Mouse (Mus musculus) megakaryocyte, adult 5-6 weeks (primary cell): ENCODE data around the gene Pla2g7. TPM values are rescaled to one million over a fixed set of nuclear protein-coding genes. Genes with fewer than 3 reads are reported as not detected.

Experiments
- ATAC-seq: 2 replicates; pipeline ENCODE4 v1.8.0; 2016; ENCODE audit warnings: mild to moderate bottlenecking, inconsistent platforms; ENCODE audit not compliant: poor library complexity, severe bottlenecking
- total RNA-seq, 2 experiments: library from RNA; stranded (forward) in 1 of 2; stranded (reverse) in 1 of 2; fragments of 153-499, 151-499 nt in 1 of 2; fragments of 221-1000, 200-1000 nt in 1 of 2; gene quantifications; 2 replicates each; pipeline versions ENCODE4 v1.2.3 to v1.2.4; 2015 to 2017

Pla2g7 gene
- total RNA-seq, 2 experiments from 2014 or later: 37.2 to 55.2 TPM

DNA sequence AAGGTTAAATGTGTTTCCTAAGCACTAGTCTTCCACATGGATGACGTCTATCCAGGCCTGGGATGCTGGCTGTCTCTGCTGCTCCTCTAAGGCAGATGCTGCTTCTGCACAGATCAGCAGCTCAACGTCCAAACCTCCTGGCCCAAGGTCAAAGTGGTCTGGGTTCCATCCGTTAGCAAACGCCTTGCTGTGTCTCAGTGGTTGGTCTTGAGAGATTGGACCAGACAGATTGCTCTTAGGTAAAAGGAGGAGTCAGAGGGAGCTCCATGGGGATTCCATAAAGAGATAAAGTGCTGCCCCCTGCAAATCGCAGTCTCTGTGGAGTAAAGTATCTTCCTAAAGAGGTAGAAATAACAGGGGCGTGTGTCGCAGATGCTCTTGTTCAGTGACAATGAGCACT lies 75.3 kb downstream of the Pla2g7 start:
- no peak for ATAC-seq

DNA sequence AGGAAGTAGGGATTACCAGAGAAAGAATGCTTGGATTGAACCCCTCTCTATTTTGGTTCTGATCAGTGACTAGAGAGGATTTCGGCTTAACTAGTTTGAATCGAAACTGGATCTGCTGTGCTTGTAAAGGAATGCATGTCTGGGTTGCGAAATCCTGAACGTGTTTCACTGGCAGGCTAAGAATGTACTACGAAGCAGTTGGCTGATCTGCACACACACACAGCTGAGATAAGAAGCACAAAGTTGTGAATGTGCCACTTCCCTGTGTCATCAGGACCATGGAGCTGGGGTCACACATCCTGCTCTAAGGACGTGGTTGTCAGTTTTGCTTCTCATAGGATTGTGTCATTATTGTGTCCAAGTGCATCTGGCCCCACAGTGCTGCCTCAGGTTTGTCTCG lies 76.5 kb downstream of the Pla2g7 start:
- ATAC-seq: no peak

DNA sequence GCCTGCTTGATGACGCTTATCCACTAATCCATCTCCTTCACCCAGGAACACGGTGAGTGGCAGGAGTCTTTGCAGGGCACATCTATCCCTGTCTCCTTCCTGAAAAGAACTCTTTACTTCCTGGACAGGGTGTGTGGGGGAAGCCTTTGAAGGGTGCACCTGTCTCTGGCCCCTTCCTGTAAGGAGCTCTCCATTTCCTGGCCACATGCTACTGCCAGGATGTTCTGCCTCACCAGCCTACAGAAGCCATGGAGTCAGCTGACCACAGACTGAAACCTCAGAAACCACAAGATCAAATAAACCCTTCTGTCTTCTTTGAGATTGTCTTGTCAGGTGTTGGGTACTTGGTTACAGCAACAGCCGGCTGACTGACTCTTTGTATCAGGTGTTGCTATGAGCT lies 77.2 kb downstream of the Pla2g7 start:
- ATAC-seq: no peak

DNA sequence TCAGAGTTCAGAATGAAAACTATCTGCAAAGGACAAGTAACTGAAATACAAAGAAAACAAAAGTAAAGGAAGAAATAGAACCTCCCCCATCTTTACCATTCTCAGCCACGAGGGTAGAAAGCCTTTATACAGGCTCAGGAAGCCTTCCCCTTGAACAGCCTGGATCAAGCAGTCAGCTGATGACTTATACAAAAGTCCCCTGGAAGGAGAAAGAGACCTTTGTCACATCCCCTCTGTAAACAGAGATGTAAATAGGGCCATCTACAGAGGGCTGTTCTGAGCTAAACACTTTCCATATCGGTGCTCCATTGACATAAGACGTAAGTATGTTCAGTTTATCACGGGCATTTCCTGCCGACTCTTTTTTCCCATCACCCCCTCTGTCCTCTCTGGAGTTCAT lies 79.0 kb downstream of the Pla2g7 start:
- no peak for ATAC-seq

DNA sequence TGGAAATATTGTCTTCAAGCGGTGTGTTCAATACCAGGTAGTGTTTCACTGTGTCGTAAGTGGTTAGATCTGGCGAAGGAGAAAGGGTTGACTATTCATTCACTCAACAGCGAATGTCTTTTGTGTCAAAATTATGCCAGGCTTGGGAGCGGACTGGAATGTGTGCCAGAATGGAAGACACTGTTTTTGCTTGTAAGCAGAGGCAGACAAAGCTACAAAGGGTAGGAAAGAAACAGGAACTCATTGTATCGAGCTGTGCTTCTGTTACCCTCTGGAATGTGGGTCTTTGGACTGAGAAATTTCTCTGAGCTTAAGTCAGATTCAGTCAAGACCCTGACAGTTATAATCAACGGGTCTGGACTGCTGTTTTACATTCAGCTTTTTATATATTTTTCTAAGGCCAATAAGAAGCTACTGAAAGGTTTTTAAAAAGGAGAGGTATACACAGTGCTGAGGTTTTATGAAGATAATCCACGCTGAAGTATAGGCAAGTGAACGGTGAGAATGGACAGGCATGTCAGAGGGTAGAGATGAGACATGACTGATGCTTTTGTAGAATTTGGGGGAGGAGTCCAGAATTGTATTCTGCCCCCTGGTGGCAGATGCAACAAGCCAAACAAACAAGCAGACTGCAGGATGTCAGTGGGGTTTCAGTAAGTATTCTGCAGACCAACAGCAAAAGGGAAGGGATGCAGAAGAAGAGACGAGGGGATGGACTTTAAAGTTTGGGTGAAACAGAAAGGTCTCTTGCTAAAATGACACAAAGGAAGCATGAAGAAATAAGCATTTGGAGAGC lies 81.9 kb downstream of the Pla2g7 start:
- ATAC-seq: no peak

DNA sequence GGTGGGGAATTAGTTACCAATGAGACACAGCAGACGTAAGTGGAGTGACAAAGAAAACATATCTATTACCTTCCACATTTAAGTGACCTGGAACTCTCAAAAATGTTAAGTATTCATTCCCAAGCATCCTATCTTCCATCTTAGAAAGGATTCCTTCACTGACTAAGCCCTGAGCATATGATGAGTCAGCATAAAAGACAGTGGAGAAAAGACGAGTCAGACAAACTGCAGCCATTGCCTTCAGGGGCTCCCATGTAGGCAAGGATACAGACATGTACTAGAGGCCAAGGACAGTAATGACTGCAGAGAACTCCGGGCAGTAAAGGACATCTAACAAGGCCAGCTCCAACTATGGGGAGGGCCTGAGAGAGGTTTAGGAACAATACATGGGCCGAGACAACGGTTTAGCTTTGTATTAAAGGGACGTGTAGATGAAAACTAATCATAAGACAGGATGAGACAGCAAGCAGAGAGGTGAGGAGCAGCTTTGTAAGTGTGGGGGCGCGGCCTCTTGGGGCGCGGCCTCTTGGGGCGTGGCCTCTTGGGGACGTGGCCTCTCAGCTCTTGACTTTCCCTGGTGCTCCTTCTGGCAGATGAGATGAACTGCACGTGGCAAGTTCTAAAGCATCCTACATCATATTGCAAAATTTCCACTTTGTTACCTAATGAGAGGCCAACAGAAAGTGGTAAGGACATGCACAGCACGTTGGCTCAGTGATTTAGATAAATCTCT lies 83.6 kb downstream of the Pla2g7 start:
- peak; percentile 49 for ATAC-seq

Other genes starting within 250 kb of the Pla2g7 start
- 0.07 TPM in 1 of 2 replicates, not detected in the other for gene Adgrf5, start 207.6 kb upstream of the Pla2g7 start, total RNA-seq (2015)
- gene Adgrf5, start 207.6 kb upstream of the Pla2g7 start, total RNA-seq (2017): 0.22 and 0.24 TPM in 2 replicates
- not detected in 2 replicates for gene Mep1a, start 65.3 kb upstream of the Pla2g7 start, total RNA-seq (2015)
- not detected in 2 replicates for gene Mep1a, start 65.3 kb upstream of the Pla2g7 start, total RNA-seq (2017)
- 0.62 and 1.8 TPM in 2 replicates for gene Ankrd66, start 24.5 kb upstream of the Pla2g7 start, total RNA-seq (2015)
- gene Ankrd66, start 24.5 kb upstream of the Pla2g7 start, total RNA-seq (2017): 0.18 TPM in 1 of 2 replicates, not detected in the other
- gene Tdrd6, start 62.2 kb downstream of the Pla2g7 start, total RNA-seq (2015): not detected in 2 replicates
- gene Tdrd6, start 62.2 kb downstream of the Pla2g7 start, total RNA-seq (2017): not detected in 2 replicates
- gene Slc25a27, start 99.1 kb downstream of the Pla2g7 start, total RNA-seq (2015): 1.6 and 2.1 TPM in 2 replicates
- gene Slc25a27, start 99.1 kb downstream of the Pla2g7 start, total RNA-seq (2017): 2.0 and 2.2 TPM in 2 replicates
- 9.0 and 10.1 TPM in 2 replicates for gene Cyp39a1, start 99.3 kb downstream of the Pla2g7 start, total RNA-seq (2015)
- gene Cyp39a1, start 99.3 kb downstream of the Pla2g7 start, total RNA-seq (2017): 11.1 and 15.2 TPM in 2 replicates
- not detected in 2 replicates for gene Rcan2, start 233.3 kb downstream of the Pla2g7 start, total RNA-seq (2015)
- not detected in 2 replicates for gene Rcan2, start 233.3 kb downstream of the Pla2g7 start, total RNA-seq (2017)